Mouse (Mus musculus) neural tube, embryonic 12.5 days (tissue): ENCODE data around the gene Mettl3. TPM values are rescaled to one million over a fixed set of nuclear protein-coding genes. Genes with fewer than 3 reads are reported as not detected.

Source experiments
- ATAC-seq: fragments of 200-750 bp; cut with Nextera tagmentation; 2 replicates; pipeline ENCODE4 v1.8.0; 2017; ENCODE audit warnings: low read depth, mild to moderate bottlenecking, moderate TSS enrichment, moderate library complexity; ENCODE audit not compliant: low FRiP score
- H3K27ac ChIP-seq: fragments of 300-500 bp; sonication (generic); 2 replicates; pipeline ENCODE4 v1.5.1; 2016
- H3K27me3 ChIP-seq: fragments of 300-500 bp; sonication (generic); replicated peaks from 2 replicates; pipeline ENCODE4 v1.6.1; 2016; ENCODE audit warnings: mild to moderate bottlenecking
- H3K36me3 ChIP-seq: fragments of 300-500 bp; sonication (generic); 2 replicates; pipeline ENCODE4 v1.6.1; 2016; ENCODE audit warnings: mild to moderate bottlenecking
- H3K4me1 ChIP-seq: fragments of 300-500 bp; sonication (generic); 2 replicates; pipeline ENCODE4 v1.6.1; 2016
- H3K4me2 ChIP-seq: fragments of 300-500 bp; sonication (generic); replicated peaks from 2 replicates; pipeline ENCODE4 v1.6.1; 2016; ENCODE audit warnings: mild to moderate bottlenecking
- H3K4me3 ChIP-seq: fragments of 300-500 bp; sonication (generic); 2 replicates; pipeline ENCODE4 v1.5.1; 2016
- H3K9ac ChIP-seq: fragments of 300-500 bp; sonication (generic); 2 replicates; pipeline ENCODE4 v1.6.1; 2016; ENCODE audit warnings: mild to moderate bottlenecking
- H3K9me3 ChIP-seq: fragments of 300-500 bp; sonication (generic); 2 replicates; pipeline ENCODE4 v1.6.1; 2016; ENCODE audit warnings: mild to moderate bottlenecking
- WGBS: fragments of 180-500 bp; shearing (Covaris S2); methylation state at CpG from one replicate; pipeline ENCODE4 v1.1.7; 2016; 5-methylcytosine and 5-hydroxymethylcytosine counted together
- polyA plus RNA-seq: library from polyadenylated mRNA; unstranded; fragments of >200 nt; fragmentation: Nextera tagmentation; extraction: Ambion mirVana; gene quantifications from 2 replicates; pipeline ENCODE4 v1.2.1, GENCODE M21; 2016

Mettl3 gene
- polyA plus RNA-seq, 1 experiment from 2014 or later, result 58.7 TPM

- peak within 1 kb of the TSS; percentile 88 for H3K4me3 ChIP-seq
- peaks cover 7% of the 10 kb centered on the region for H3K4me1 ChIP-seq
- H3K27me3 ChIP-seq, result no peaks in the 10 kb centered on the region
- under 1% methylated on average over 65 of the region's 66 CpGs for WGBS
- H3K4me2 ChIP-seq, result peak within 1 kb of the TSS; percentile 73
- H3K9ac ChIP-seq, result peak within 1 kb of the TSS; percentile 88
- ATAC-seq, result peak; percentile 98
- no peaks in the 10 kb centered on the region for H3K9me3 ChIP-seq
- peak within 1 kb of the TSS; percentile 68 for H3K27ac ChIP-seq
- H3K36me3 ChIP-seq, result peaks cover 18% of the 10 kb centered on the region
These were observed 25.8 kb downstream of the Mettl3 start, which contains the start of the genes Tox4 and Rab2b for GRCm38 (mm10) chr14:52278932-52279746. Gene Tox4 (plus strand): TSS chr14:52279146. Gene Rab2b (minus strand): TSS chr14:52279545.

- Histone ChIP-seq H3K4me3 (no peak overlapping the region), H3K9ac (no peak overlapping the region), H3K4me2 (no peak overlapping the region), H3K27ac (no peak overlapping the region), H3K9me3 (no peaks in the 10 kb centered on the region), H3K27me3 (no peaks in the 10 kb centered on the region), H3K36me3 (peaks cover 25% of the 10 kb centered on the region), H3K4me1 (peaks cover 7% of the 10 kb centered on the region)
- no peak for ATAC-seq
- 93% methylated on average over 4 of the region's 4 CpGs for WGBS
These were observed 27.7 kb downstream of the Mettl3 start for GRCm38 (mm10) chr14:52277210-52277609.

DNA sequence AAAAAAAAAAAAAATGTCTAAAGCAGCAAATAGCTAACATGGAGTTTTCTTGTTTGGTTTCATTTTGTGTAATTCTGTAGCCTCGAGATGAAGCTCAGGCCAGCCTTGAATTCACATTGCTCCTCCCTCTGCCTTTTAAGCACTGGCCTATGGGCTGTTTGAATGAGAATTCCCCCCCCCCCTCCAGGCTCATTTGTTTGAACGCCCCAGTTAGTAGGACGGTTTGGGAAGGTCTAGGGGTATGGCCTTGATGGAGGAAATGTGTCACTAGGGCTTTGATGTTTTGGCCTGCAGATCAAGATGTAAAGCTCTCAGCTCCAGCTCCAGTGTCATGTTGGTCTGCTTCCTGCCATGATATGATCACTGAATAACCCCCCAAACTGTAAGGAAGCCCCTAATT lies 32.1 kb downstream of the Mettl3 start:
- Histone ChIP-seq H3K9me3 (no peaks in the 10 kb centered on the region), H3K27me3 (no peaks in the 10 kb centered on the region), H3K4me2 (no peak overlapping the region), H3K4me1 (no peaks in the 10 kb centered on the region), H3K4me3 (no peak overlapping the region), H3K9ac (no peak overlapping the region), H3K36me3 (peaks cover 39% of the 10 kb centered on the region), H3K27ac (no peak overlapping the region)
- WGBS, result 63% methylated on average over 3 of the region's 3 CpGs
- ATAC-seq, result no peak

DNA sequence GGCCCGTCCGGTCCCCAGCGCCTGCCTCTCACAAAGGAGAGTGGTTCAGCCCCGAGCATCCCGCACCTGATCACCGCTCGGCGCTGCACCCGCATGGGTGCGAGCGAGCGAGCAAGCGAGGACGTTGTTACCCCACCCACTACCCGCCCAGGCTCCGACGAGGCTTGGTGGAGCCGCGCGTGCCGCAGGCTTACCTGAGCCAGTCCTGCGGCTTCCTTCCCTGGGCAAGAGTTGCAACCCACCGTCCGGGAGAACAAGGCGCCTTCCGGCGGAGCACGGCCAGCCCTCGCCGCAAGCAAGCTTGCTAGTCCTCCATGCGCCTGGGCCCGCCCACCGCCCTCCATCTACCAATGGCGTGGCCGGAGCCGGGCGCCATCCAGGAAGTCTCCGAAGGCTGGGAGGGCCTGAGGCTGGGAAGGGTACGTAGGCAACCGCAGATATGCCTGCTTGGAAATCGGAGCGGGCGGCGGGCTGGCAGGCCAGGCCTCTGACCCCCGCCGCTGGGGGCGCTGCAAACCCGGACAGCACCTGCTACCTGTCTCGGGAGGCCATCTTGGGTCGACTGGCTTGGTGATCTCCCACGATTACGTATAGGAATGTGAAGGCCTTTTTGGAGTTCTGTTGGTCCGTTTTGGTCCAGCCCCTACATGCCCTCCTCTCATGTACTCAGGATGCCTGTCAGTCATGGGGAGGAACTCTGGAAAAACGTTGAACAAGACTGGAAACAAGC lies 47.3 kb downstream of the Mettl3 start, which contains the start of gene Chd8:
Gene Chd8 (minus strand): TSS at position 297 of the 730 bp plus-strand sequence.
- no peaks in the 10 kb centered on the region for H3K27me3 ChIP-seq
- peak within 1 kb of the TSS; percentile 88 for H3K4me3 ChIP-seq
- peak within 1 kb of the TSS; percentile 42 for H3K27ac ChIP-seq
- ATAC-seq, result peak; percentile 100
- H3K9me3 ChIP-seq, result no peaks in the 10 kb centered on the region
- H3K4me2 ChIP-seq, result peak within 1 kb of the TSS; percentile 83
- peaks cover 20% of the 10 kb centered on the region for H3K4me1 ChIP-seq
- peak within 1 kb of the TSS; percentile 84 for H3K9ac ChIP-seq
- WGBS, result 1% methylated on average over 54 of the region's 54 CpGs
- peaks cover 6% of the 10 kb centered on the region; the same call in 1 of the 2 replicates for H3K36me3 ChIP-seq

- peaks cover 20% of the 10 kb centered on the region for H3K4me1 ChIP-seq
- ATAC-seq, result no peak
- peak overlapping the region; percentile 83 for H3K4me2 ChIP-seq
- no peaks in the 10 kb centered on the region for H3K27me3 ChIP-seq
- H3K27ac ChIP-seq, result no peak overlapping the region; the same call in 1 of the 2 replicates
- no peaks in the 10 kb centered on the region for H3K9me3 ChIP-seq
- WGBS, result 9% methylated on average over 18 of the region's 18 CpGs
- H3K9ac ChIP-seq, result peak overlapping the region; percentile 84
- no peaks in the 10 kb centered on the region for H3K36me3 ChIP-seq
- peak overlapping the region; percentile 88 for H3K4me3 ChIP-seq
These were observed 48.4 kb downstream of the Mettl3 start for GRCm38 (mm10) chr14:52256311-52257175.

DNA sequence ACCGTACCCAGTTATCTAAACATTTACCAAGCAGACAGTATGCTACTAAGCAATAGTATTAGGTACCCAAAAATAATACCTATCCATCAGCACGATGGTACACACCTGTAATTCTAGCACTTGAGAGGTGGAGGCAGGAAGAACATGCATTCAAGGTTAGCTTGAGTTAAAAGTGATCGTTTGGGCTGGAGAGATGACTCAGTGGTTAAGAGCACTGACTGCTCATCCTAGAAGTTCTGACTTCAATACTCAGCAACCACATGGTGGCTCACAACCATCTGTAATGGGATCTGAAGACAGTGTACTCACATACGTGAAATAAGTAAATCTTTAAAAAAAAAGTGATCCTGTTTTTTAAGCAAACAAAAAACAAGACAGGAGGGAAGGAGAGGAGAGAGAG lies 58.8 kb downstream of the Mettl3 start:
- no peak overlapping the region for H3K4me3 ChIP-seq
- H3K4me2 ChIP-seq, result no peak overlapping the region
- no peaks in the 10 kb centered on the region for H3K9me3 ChIP-seq
- H3K36me3 ChIP-seq, result no peaks in the 10 kb centered on the region
- ATAC-seq, result no peak
- H3K9ac ChIP-seq, result no peak overlapping the region
- H3K27ac ChIP-seq, result no peak overlapping the region
- H3K4me1 ChIP-seq, result peaks cover 13% of the 10 kb centered on the region
- WGBS, result 85% methylated on average over 4 of the region's 4 CpGs
- no peaks in the 10 kb centered on the region for H3K27me3 ChIP-seq

Other genes starting within 250 kb of the Mettl3 start
- gene Hnrnpc, start 201.1 kb downstream of the Mettl3 start, polyA plus RNA-seq, result 764 and 797 TPM in 2 replicates
- 52.1 and 62.8 TPM in 2 replicates for gene Rpgrip1, start 194.4 kb downstream of the Mettl3 start, polyA plus RNA-seq
- gene Supt16, start 107.7 kb downstream of the Mettl3 start, polyA plus RNA-seq, result 57.8 and 64.4 TPM in 2 replicates
- gene Chd8, start 47.3 kb downstream of the Mettl3 start, polyA plus RNA-seq, result 46.0 and 48.6 TPM in 2 replicates
- gene Tox4, start 26.0 kb downstream of the Mettl3 start, polyA plus RNA-seq, result 51.8 and 56.6 TPM in 2 replicates
- 43.7 and 52.9 TPM in 2 replicates for gene Rab2b, start 25.6 kb downstream of the Mettl3 start, polyA plus RNA-seq
- gene Sall2, start 23.6 kb upstream of the Mettl3 start, polyA plus RNA-seq, result 55.8 and 57.3 TPM in 2 replicates
- gene Olfr1513, start 51.3 kb upstream of the Mettl3 start, polyA plus RNA-seq, result 0.09 TPM in 1 of 2 replicates, not detected in the other
- not detected in 2 replicates for gene Olfr1512, start 74.0 kb upstream of the Mettl3 start, polyA plus RNA-seq
- gene Olfr1511, start 92.3 kb upstream of the Mettl3 start, polyA plus RNA-seq, result 0.27 TPM in 1 of 2 replicates, not detected in the other
- not detected in 2 replicates for gene Olfr1510, start 109.2 kb upstream of the Mettl3 start, polyA plus RNA-seq
- gene Olfr1509, start 137.9 kb upstream of the Mettl3 start, polyA plus RNA-seq, result not detected in 2 replicates
- not detected in 2 replicates for gene Olfr1508, start 162.4 kb upstream of the Mettl3 start, polyA plus RNA-seq
- not detected in 2 replicates for gene Olfr1507, start 190.6 kb upstream of the Mettl3 start, polyA plus RNA-seq